Mouse (Mus musculus) megakaryocyte, embryonic 14.5 days (primary cell): Measurements from ENCODE around the gene Sdhaf4.

Experiments
- FLI1 ChIP-seq: IDR thresholded peaks from 2 replicates; pipeline ENCODE4 v1.6.1; 2012; ENCODE audit warnings: low read length, inconsistent platforms, mixed read lengths
- GATA1 ChIP-seq: IDR thresholded peaks from 3 replicates; pipeline ENCODE4 v1.6.1; 2012; ENCODE audit warnings: mixed read lengths, low read length, inconsistent platforms, borderline replicate concordance

DNA sequence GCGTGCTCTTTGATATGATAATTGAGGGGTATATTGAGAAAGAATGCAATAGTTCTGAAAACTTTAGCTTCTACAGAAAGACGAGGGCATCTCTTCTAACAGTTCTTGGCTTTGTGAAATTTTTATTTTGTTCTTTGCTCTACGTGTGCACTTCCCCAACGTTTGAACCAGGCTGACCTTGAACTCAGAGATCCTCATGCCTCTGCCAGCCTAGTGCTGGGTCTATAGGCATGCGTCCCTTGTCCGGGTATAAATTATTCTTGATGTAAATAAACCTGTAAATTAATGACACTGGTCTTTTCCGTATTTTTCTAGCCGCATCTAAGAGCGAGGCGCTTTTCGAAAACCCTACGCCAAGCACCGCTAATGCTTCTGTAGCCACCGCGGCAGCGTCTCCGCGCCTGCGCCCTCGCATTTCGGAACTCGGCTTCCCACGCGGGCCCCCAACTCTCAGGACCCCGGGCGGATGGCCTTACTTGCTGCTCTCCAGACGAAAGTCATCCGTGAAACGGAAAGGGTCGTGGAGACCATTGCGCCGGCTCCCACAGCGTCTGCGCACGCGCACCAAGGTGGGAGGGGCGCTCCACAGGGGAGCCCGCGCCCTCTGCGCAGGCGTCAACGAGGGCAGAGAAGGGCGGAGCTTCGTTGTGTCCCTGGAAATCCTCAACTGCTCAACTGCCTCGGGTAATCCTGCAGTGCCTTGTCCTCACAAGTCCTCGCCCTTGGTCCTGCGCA lies at the start of gene Sdhaf4:
- TF ChIP-seq GATA1 (no peak), FLI1 (no peak)
